Comparison of ENCODE assay signal across 17 mouse cellular contexts in the genomic region with DNA sequence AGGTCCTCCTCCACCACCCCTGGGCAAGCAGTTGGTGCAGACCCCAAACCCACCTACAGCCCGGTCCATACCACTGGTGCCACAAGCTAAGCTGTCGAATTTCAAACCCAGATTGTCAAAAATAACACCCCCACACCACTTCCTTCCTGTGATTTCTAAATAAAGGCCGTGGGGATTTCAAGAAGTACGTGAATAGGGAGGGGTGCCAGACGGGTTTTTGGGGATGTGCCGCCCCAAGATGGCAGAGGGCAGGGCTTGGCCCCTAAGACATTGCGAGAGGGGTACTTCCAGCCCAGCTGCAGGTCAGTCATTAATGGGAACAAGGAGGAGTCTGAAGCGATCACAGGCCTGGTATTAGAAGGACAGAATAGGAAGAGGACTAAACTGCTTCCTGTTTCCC. TPM values are rescaled to one million over a fixed set of nuclear protein-coding genes. Genes with fewer than 3 reads are reported as not detected.
DNase-seq lines count a peak whose midpoint lies in the region; ATAC-seq and TF ChIP-seq lines count a peak whose summit lies in the region.
"Had no signal": no experiment of that assay in that cellular context is flagged by ENCODE, and none has a peak within 500 bp of the region (broad histone marks: within the 10 kb centered on the region; RNA-seq: fewer than 3 reads in every experiment).

No protein-coding gene starts in this region.

- TF ChIP-seq RAD21 in CH12.LX (IDR thresholded peaks at IDR 0.05; ENCODE audit: low read depth, low read length), result no peak

- peak; percentile 43 for TF ChIP-seq EP300 in CH12.LX (IDR thresholded peaks at IDR 0.05; ENCODE audit: low read length)

- peak overlapping the region; percentile 25; the same call in 1 of the 2 replicates for H3K9ac ChIP-seq in CH12.LX (ENCODE audit: insufficient read depth, low read depth)

- in situ Hi-C loops in CH12.LX (cut with MboI; ENCODE audit: low pct_ligation_motif_present, low pct_unique_long_range_greater_than_20kb, low sequenced_read_pairs), result no loop called here

- ATAC-seq in inflammation-experienced regulatory T-cells, adult 6 months, result peak; percentile 80

- dilution Hi-C loops in CH12.LX (cut with MboI; ENCODE audit: extremely low pct_ligation_motif_present, extremely low pct_unique_long_range_greater_than_20kb, low sequenced_read_pairs), result no loop called here

- no peaks in the 10 kb centered on the region for H3K9me3 ChIP-seq in CH12.LX (replicated peaks; ENCODE audit: low read length)
- H3K9me3 ChIP-seq: midbrain, embryonic 10.5 days had no signal

- no peaks in the 10 kb centered on the region for H3K27me3 ChIP-seq in CH12.LX (replicated peaks)
- H3K27me3 ChIP-seq in small intestine, adult 2 months (ENCODE audit: control insufficient read depth, insufficient read depth, low read length), result no peaks in the 10 kb centered on the region

- peak overlapping the region; percentile 94 for H3K27ac ChIP-seq in CH12.LX (ENCODE audit: insufficient read depth, low read depth)
- H3K27ac ChIP-seq in small intestine, adult 2 months (ENCODE audit: insufficient read depth, low read depth, low read length), result peak overlapping the region; percentile 59
- H3K27ac ChIP-seq: heart, adult 2 months; midbrain, embryonic 10.5 days had no signal

- H3K4me1 ChIP-seq in CH12.LX (ENCODE audit: control insufficient read depth in 1 of 2, insufficient read depth in 2 of 2), result peaks cover 50 to 86% of the 10 kb centered on the region in 2 experiments
- H3K4me1 ChIP-seq in small intestine, adult 2 months (ENCODE audit: control insufficient read depth, insufficient read depth, insufficient read length, low read length), result peaks cover 30% of the 10 kb centered on the region

- DNase-seq in spleen, adult 18-20 months, result peak; percentile 55 to 56
- no peak for DNase-seq in spleen, postnatal 10 days (ENCODE audit: low spot score in 2 of 2)
- DNase-seq in CH12.LX (ENCODE audit: extremely low read depth), result peak; percentile 61
- DNase-seq in urinary bladder, postnatal 36 days (ENCODE audit: low spot score in 2 of 2), result no peak
- no peak for DNase-seq in cerebellum, adult 11 months
- DNase-seq: adrenal gland, postnatal 36 days; cerebellum, adult 2 months; heart, adult 2 months; kidney, adult 11 months; kidney, postnatal 4 days; lung, adult 2 months; right cerebral cortex, postnatal 4 days had no signal

- 73% methylated on average over 8 of the region's 8 CpGs for whole genome bisulfite sequencing in small intestine, adult 2 months

- peak overlapping the region; percentile 48 for H3K4me2 ChIP-seq in CH12.LX (ENCODE audit: insufficient read depth, low read depth, poor library complexity, severe bottlenecking)

- H3K36me3 ChIP-seq in CH12.LX (replicated peaks in 1 of 2; ENCODE audit: control insufficient read depth in 1 of 2, insufficient read depth in 1 of 2, low read length in 1 of 2), result peaks cover 61 to 87% of the 10 kb centered on the region in 2 experiments
- H3K36me3 ChIP-seq in small intestine, adult 2 months (ENCODE audit: control insufficient read depth, insufficient read depth, low read length), result peaks cover 17% of the 10 kb centered on the region; the same call in 1 of the 2 replicates
- H3K36me3 ChIP-seq: midbrain, embryonic 10.5 days had no signal

- peak; percentile 16; the same call in 1 of the 2 replicates for TF ChIP-seq POLR2A in CH12.LX (IDR thresholded peaks at IDR 0.05; ENCODE audit: low read depth, low read length)
- no peak for TF ChIP-seq POLR2A in small intestine, adult 2 months (IDR thresholded peaks at IDR 0.05; ENCODE audit: low read depth, low read length)

- TF ChIP-seq CTCF in CH12.LX (conservative IDR thresholded peaks at IDR 0.05 in 1 of 2, IDR thresholded peaks at IDR 0.05 in 1 of 2; ENCODE audit: low read depth in 2 of 2, low read length in 2 of 2), result no peak
- no peak for TF ChIP-seq CTCF in small intestine, adult 2 months (IDR thresholded peaks at IDR 0.05; ENCODE audit: extremely low read depth, insufficient read length, insufficient replicate concordance, low read depth, low read length)

- H3K4me3 ChIP-seq in CH12.LX (replicated peaks in 1 of 3; ENCODE audit: low read depth in 2 of 3, low read length in 2 of 3, poor library complexity in 1 of 3), result peak overlapping the region in 1 of 3 experiments; percentile 19
- 0 out of 2 replicates have a peak overlapping the region, but pooled peaks have one; percentile 7 for H3K4me3 ChIP-seq in small intestine, adult 2 months (ENCODE audit: low read depth, low read length)
- H3K4me3 ChIP-seq: heart, adult 2 months; midbrain, embryonic 10.5 days had no signal

- H3K79me2 ChIP-seq in CH12.LX (replicated peaks; ENCODE audit: control insufficient read depth, extremely low read depth, insufficient read depth, poor library complexity, severe bottlenecking), result peaks cover 8% of the 10 kb centered on the region; the same call in 1 of the 2 replicates

TF ChIP-seq in CH12.LX, 34 proteins besides CTCF, POLR2A, EP300 and RAD21 (continues in another document):
- TF ChIP-seq CHD1 (IDR thresholded peaks at IDR 0.05; ENCODE audit: low read depth, low read length) (0 out of 2 replicates have a peak, but pooled peaks have one; percentile 1), IRF4 (IDR thresholded peaks at IDR 0.05; ENCODE audit: low read depth, low read length) (0 out of 2 replicates have a peak, but pooled peaks have one; percentile 26), USF2 (conservative IDR thresholded peaks at IDR 0.05; ENCODE audit: low read depth, low read length) (no peak), ETS1 (conservative IDR thresholded peaks at IDR 0.05; ENCODE audit: low read depth, low read length) (peak; percentile 57), SIN3A (IDR thresholded peaks at IDR 0.05; ENCODE audit: low read length) (0 out of 2 replicates have a peak, but pooled peaks have one; percentile 45), JUN (IDR thresholded peaks at IDR 0.05; ENCODE audit: insufficient read depth, low read depth, low read length) (no peak), POLR2AphosphoS2 (IDR thresholded peaks at IDR 0.05; ENCODE audit: low read depth, low read length) (no peak), SMC3 (IDR thresholded peaks at IDR 0.05; ENCODE audit: low read depth, low read length) (no peak; the same call in 1 of the 2 replicates), NELFE (IDR thresholded peaks at IDR 0.05; ENCODE audit: low read depth, low read length) (no peak), MYC (IDR thresholded peaks at IDR 0.05; ENCODE audit: low read depth, low read length) (0 out of 2 replicates have a peak, but pooled peaks have one; percentile 13), ZNF384 (IDR thresholded peaks at IDR 0.05; ENCODE audit: low read depth, low read length) (no peak), MAZ (IDR thresholded peaks at IDR 0.05; ENCODE audit: low read depth, low read length) (peak; percentile 65; the same call in 1 of the 2 replicates), UBTF (IDR thresholded peaks at IDR 0.05; ENCODE audit: low read depth, low read length) (no peak), MEF2A (IDR thresholded peaks at IDR 0.05; ENCODE audit: borderline replicate concordance, low read depth, low read length) (peak; percentile 96), USF1 (IDR thresholded peaks at IDR 0.05; ENCODE audit: low read depth, low read length) (no peak), RCOR1 (conservative IDR thresholded peaks at IDR 0.05; ENCODE audit: low read depth, low read length) (no peak), HCFC1 (IDR thresholded peaks at IDR 0.05; ENCODE audit: low read depth, low read length) (no peak), E2F4 (IDR thresholded peaks at IDR 0.05; ENCODE audit: insufficient replicate concordance, low read depth, low read length) (no peak), NRF1 (IDR thresholded peaks at IDR 0.05; ENCODE audit: low read depth, low read length) (no peak), ZMIZ1 (IDR thresholded peaks at IDR 0.05; ENCODE audit: low read depth, low read length) (no peak), JUND (conservative IDR thresholded peaks at IDR 0.05; ENCODE audit: low read depth, low read length) (no peak), ZC3H11A (IDR thresholded peaks at IDR 0.05; ENCODE audit: low read depth, low read length) (no peak), BHLHE40 (IDR thresholded peaks at IDR 0.05; ENCODE audit: low read depth, low read length) (peak; percentile 58), ZKSCAN1 (IDR thresholded peaks at IDR 0.05; ENCODE audit: borderline replicate concordance, low read depth, low read length) (no peak), PAX5 (IDR thresholded peaks at IDR 0.05; ENCODE audit: low read length) (no peak)

RNA-seq across cellular contexts. Expression of gene Phb2, which starts 11.4 kb away (rescaled TPM):
- total RNA-seq in CH12.LX (2012; rRNA removed) (440 and 578 TPM in 2 replicates), CH12.LX (2014; rRNA removed) (380 and 405 TPM in 2 replicates)
- polyA plus RNA-seq in CH12.LX (2012; ENCODE audit: insufficient read length, low read depth), result 623 and 694 TPM in 2 replicates
- polyA plus RNA-seq in inflammation-experienced regulatory T-cells, adult 6 months (2017; shearing (Covaris generic)), result 10 to 100 TPM; 60.8 to 70.7 (median 70.0) TPM
- 87.7 and 122 TPM in 2 replicates for polyA plus RNA-seq in small intestine, adult 2 months (2012; rRNA removed)

RNA-seq across cellular contexts. Expression of gene Emg1, which starts 11.6 kb away (rescaled TPM):
- total RNA-seq in CH12.LX (2012; rRNA removed), result 352 and 439 TPM in 2 replicates
- 481 and 498 TPM in 2 replicates for total RNA-seq in CH12.LX (2014; rRNA removed)
- 301 and 408 TPM in 2 replicates for polyA plus RNA-seq in CH12.LX (2012; ENCODE audit: insufficient read length, low read depth)
- 100 to 1,000 TPM; 373 to 490 (median 480) TPM for polyA plus RNA-seq in inflammation-experienced regulatory T-cells, adult 6 months (2017; shearing (Covaris generic))
- polyA plus RNA-seq in small intestine, adult 2 months (2012; rRNA removed), result 26.8 and 34.9 TPM in 2 replicates

RNA-seq across cellular contexts. Expression of gene Ptpn6, which starts 15.0 kb away (rescaled TPM):
- total RNA-seq in CH12.LX (2012; rRNA removed) (247 and 283 TPM in 2 replicates), CH12.LX (2014; rRNA removed) (300 and 327 TPM in 2 replicates)
- polyA plus RNA-seq in CH12.LX (2012; ENCODE audit: insufficient read length, low read depth), result 585 and 814 TPM in 2 replicates
- 100 to 1,000 TPM; 143 to 191 (median 176) TPM for polyA plus RNA-seq in inflammation-experienced regulatory T-cells, adult 6 months (2017; shearing (Covaris generic))
- 23.0 and 41.0 TPM in 2 replicates for polyA plus RNA-seq in small intestine, adult 2 months (2012; rRNA removed)

RNA-seq across cellular contexts. Expression of gene Grcc10, which starts 17.6 kb away (rescaled TPM):
- 146 and 197 TPM in 2 replicates for total RNA-seq in CH12.LX (2012; rRNA removed)
- total RNA-seq in CH12.LX (2014; rRNA removed), result 59.3 and 64.3 TPM in 2 replicates
- polyA plus RNA-seq in CH12.LX (2012; ENCODE audit: insufficient read length, low read depth), result 88.4 and 93.7 TPM in 2 replicates
- polyA plus RNA-seq in inflammation-experienced regulatory T-cells, adult 6 months (2017; shearing (Covaris generic)), result 100 to 1,000 TPM; 415 to 626 (median 536) TPM
- polyA plus RNA-seq in small intestine, adult 2 months (2012; rRNA removed), result 80.4 and 143 TPM in 2 replicates

RNA-seq across cellular contexts. Expression of gene Gm45234, which starts 32.3 kb away (rescaled TPM):
- total RNA-seq in CH12.LX (2012; rRNA removed), result not detected in 2 replicates
- not detected in 2 replicates for total RNA-seq in CH12.LX (2014; rRNA removed)
- polyA plus RNA-seq in CH12.LX (2012; ENCODE audit: insufficient read length, low read depth), result not detected in 2 replicates
- polyA plus RNA-seq in inflammation-experienced regulatory T-cells, adult 6 months (2017; shearing (Covaris generic)), result not detected
- not detected in 2 replicates for polyA plus RNA-seq in small intestine, adult 2 months (2012; rRNA removed)
- total RNA-seq: left cerebral cortex, postnatal 10 days had no signal
- polyA plus RNA-seq: cerebellum, adult 2 months; embryonic facial prominence, embryonic 11.5 days; heart, adult 2 months; midbrain, embryonic 10.5 days had no signal

Comparison
In these comparisons a context has a peak if more than half of its experiments do, and no peak if none do; other contexts are left out.
1. DNase-seq: peak in spleen, adult 18-20 months (2 of 2) and CH12.LX (single experiment); none in spleen, postnatal 10 days (0 of 2), urinary bladder, postnatal 36 days (0 of 2) and cerebellum, adult 11 months (single experiment).